Mouse (Mus musculus) left cerebral cortex, postnatal 14 days (tissue): ENCODE data around the gene Anks1. TPM values are rescaled to one million over a fixed set of nuclear protein-coding genes. Genes with fewer than 3 reads are reported as not detected.

Experiments used
- DNase-seq, 2 experiments: peaks; one replicate each; pipeline ENCODE4 v3.0.0; 2021 to 2022; ENCODE audit warnings: low spot score in 2 of 2, mixed read lengths in 1 of 2
- intact Hi-C: fragments of 180-260 bp; cut with DNase I; formaldehyde crosslinking; loops from one replicate; pipeline ENCODE4 v1.15.1; 2025
- total RNA-seq, 2 experiments: library from RNA; stranded (reverse); gene quantifications; 2 replicates each; pipeline ENCODE4 v1.2.3; 2021

The Anks1 gene
- total RNA-seq, 2 experiments from 2014 or later, result 33.4 to 40.6 TPM

DNA sequence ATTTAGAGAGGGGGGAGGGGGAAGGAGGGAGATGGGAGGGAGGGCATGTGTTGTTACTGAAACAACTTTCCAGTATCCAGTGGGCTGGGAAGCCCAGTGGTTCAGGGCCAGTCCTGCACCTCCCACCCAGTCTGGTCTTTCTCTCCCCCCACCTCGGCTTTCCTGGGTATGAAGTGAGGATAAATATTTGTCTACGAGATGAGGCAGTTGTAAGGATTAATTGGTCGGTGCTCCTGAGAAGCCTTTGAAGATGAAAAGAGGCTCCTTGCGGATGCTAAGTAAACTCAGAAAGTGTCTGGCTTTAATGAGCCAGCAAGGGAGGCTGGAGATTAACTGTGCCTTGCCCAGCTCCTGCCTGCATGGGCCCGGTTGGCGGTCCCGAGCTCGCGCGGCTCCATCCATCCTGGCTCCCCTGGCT is 192.8 kb downstream of the Anks1 start:
- DNase-seq, result no peak
- intact Hi-C loops, result no loop called here

GRCm38 (mm10) chr17:28104416-28104815 is 195.3 kb downstream of the Anks1 start:
- intact Hi-C loops, result no loop called here
- no peak for DNase-seq

GRCm38 (mm10) chr17:28106352-28106751 is 197.2 kb downstream of the Anks1 start:
- intact Hi-C loops, result no loop called here
- peak in 1 of 2 experiments; percentile 39 for DNase-seq

DNA sequence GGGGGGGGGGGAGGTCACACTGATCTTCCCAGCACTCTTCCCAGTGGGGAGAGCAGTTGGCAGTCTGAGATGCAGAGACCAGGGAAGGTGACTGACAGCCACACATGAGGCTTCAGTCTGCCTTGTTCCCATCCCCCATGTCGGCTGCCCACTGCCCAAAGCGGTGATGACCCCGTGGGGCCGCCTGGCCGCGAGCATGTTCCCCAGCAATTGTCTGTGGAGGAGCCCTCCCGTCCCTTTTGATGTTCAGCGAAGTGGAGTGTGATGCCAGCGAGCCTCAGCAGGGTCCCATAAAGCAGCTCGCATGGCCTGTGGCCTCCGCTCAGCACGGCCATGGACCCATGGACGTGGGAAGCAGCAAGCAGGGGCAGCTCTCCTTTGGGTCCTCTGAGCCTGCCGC is 198.2 kb downstream of the Anks1 start:
- DNase-seq, result no peak
- intact Hi-C loops, result no loop called here

GRCm38 (mm10) chr17:28112266-28112665 is 203.2 kb downstream of the Anks1 start:
- intact Hi-C loops, result no loop called here
- DNase-seq, result no peak

Other genes starting within 250 kb of the Anks1 start
- under 1 TPM; 0.42 to 0.57 TPM for gene Spdef, start 180.4 kb upstream of the Anks1 start, total RNA-seq
- 100 to 1,000 TPM; 136 to 137 TPM for gene D17Wsu92e, start 88.7 kb upstream of the Anks1 start, total RNA-seq
- gene Snrpc, start 71.2 kb upstream of the Anks1 start, total RNA-seq, result 10 to 100 TPM; 66.0 to 71.1 TPM
- 10 to 100 TPM; 18.7 to 20.5 TPM for gene Uhrf1bp1, start 52.9 kb upstream of the Anks1 start, total RNA-seq
- gene Taf11, start 538 bp downstream of the Anks1 start, total RNA-seq, result 10 to 100 TPM; 37.9 to 46.5 TPM
- gene Tcp11, start 171.3 kb downstream of the Anks1 start, total RNA-seq, result 1 to 10 TPM; 1.3 to 1.6 TPM
- 1 to 10 TPM; 1.1 to 2.1 TPM for gene Scube3, start 232.8 kb downstream of the Anks1 start, total RNA-seq